Mouse (Mus musculus): ENCODE results near the gene Celf5.

The Celf5 gene

GRCm38 (mm10) chr10:81497401-81498270, 15.1 kb upstream of the Celf5 start:
- no peak for DNase-seq (ENCODE audit: low read depth, low spot score)

- DNase-seq (ENCODE audit: low read depth, low spot score) = no peak
These were observed 14.5 kb upstream of the Celf5 start for GRCm38 (mm10) chr10:81496969-81497368.

- peak; percentile 99 for DNase-seq (ENCODE audit: low read depth, low spot score)
These were observed 13.9 kb upstream of the Celf5 start, which contains the start of gene Ncln for GRCm38 (mm10) chr10:81496264-81496901. Ncln (minus strand) TSS chr10:81496392.

GRCm38 (mm10) chr10:81495616-81496263, 13.2 kb upstream of the Celf5 start:
- DNase-seq (ENCODE audit: low read depth, low spot score) = peak; percentile 20

DNA sequence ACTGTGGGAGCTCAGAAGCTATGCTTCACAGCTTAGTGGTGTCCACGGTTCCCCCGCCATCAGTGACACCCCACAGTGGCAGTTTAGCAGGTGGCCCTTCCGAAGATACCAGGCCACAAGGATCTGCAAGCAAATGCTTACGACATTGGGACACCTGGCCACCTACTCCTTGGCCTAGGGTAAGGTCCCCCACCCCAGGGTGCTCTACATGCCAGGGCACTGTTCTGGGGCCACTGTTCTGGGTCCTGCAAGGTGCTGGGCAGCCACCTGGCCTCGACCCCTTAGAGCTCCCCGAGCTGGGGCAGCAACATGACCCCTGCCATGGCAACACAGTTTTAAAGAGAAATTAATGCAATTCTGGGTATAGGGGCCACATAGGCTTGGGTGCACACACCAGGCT, 12.6 kb upstream of the Celf5 start:
- DNase-seq (ENCODE audit: low read depth, low spot score) = no peak

- no peak for DNase-seq (ENCODE audit: low read depth, low spot score)
These were observed 11.9 kb upstream of the Celf5 start for GRCm38 (mm10) chr10:81494260-81495041.

GRCm38 (mm10) chr10:81493601-81494220, 11.2 kb upstream of the Celf5 start:
- peak; percentile 39 for DNase-seq (ENCODE audit: low read depth, low spot score)

- DNase-seq (ENCODE audit: low read depth, low spot score) = no peak
These were observed 10.2 kb upstream of the Celf5 start for GRCm38 (mm10) chr10:81492606-81493240.

DNA sequence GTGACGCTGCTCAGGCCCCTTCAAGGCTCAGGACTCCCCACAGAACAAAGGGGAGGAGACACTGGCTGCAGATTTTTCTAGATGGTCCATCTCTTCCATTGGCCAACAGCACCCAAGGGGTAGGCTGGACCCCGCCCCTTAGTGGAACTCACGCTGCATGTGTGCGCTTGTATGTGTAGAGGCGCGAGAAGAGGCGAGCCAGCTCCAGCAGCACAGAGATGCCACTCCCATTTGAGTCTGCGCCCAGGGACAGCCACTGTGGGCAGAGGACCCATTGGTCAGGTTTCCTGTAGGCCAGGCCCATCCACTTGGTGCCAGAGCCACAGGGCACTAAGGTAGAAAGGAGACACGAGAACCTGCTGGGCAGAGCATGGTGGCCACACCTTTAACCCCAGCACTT, 8.5 kb upstream of the Celf5 start:
- DNase-seq (ENCODE audit: low read depth, low spot score) = no peak

GRCm38 (mm10) chr10:81489941-81490340, 7.4 kb upstream of the Celf5 start:
- no peak for DNase-seq (ENCODE audit: low read depth, low spot score)

DNA sequence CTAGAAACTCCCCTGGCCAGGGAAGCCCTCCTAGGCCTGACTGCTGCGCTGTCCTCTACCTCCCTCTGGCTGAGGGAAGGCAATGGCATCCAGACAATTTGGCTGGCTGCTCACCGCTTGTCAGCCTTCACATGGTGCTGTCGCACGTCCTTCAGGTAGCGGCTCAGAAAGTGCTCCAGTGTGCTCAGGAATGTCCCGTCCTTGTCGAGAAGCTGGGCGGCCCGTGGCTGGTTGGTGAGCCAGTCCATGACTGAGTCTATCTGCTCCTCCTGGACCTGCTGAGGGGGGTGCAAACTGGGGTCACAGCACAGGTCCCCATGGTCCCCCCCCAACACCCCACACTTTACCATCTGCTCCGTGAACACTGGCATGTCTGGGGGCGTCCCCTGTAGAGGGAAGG, 5.6 kb upstream of the Celf5 start:
- no peak for DNase-seq (ENCODE audit: low read depth, low spot score)

DNA sequence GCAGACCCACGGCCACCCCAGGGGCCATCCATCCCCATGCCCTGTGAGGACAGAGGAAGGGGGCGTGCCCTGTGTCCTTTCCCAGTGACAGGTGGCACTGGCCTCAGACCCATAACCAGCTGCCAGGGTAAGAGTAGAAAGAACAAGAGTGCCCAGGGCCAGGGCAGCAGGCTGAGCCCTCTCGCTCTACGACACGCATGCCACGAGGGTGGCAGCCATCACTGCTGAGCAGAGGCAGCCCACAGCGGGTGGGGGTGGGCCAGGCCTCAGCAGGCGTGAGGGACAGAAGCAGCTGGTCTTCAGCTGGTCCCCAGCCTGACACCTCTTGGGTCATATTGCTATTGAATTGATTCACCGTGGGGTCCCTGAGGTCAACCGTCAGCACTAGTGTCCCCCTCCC, 4.0 kb upstream of the Celf5 start:
- no peak for DNase-seq (ENCODE audit: low read depth, low spot score)

DNA sequence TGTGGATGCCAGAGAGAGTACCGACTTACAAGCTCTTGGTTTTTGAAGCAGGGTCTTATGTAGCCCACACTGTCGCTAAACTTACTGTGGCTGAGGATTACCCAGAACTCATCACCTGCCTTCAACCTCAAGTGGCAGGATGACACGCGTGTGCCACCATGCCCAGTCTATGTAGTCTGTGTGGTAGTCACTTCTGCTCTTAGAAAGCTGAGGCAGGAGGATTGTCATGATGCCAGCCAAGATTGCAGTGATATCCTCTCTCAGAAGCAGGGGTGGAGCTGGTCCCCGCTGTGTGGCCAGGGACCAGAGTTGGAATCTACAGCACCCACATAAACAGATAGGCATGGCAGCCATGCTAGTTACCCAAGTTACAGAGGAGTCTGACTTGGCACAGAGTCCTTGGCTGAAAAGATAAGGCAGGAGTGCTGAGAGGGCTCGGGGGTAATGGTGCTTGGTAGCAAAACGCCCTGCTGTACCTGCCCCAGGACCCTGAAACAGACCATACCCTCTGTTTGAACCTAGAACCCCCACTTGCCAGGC, 3.0 kb upstream of the Celf5 start:
- DNase-seq (ENCODE audit: low read depth, low spot score) = no peak

DNA sequence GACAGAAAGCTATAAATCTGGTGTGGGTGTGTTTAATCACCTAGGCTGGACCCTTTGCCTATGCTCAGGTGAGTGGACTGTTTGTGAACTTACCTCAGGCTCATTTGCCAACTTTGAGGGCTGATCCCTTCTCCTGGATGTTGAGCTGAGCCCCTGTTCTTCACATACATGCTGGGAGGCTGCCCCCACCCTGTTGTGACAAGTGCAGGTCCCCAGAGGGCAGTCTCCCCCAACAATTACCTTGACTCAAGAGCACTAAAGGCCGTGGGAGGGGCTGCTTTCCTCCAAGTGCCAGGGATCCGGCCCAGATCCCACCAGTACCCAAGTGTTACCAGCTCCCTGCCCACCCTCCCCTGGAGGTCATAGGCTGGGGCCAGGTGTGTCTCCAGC, 2.5 kb upstream of the Celf5 start:
- DNase-seq (ENCODE audit: low read depth, low spot score) = no peak

- DNase-seq (ENCODE audit: low read depth, low spot score) = no peak
These were observed 2.0 kb upstream of the Celf5 start for GRCm38 (mm10) chr10:81484441-81485059.

DNA sequence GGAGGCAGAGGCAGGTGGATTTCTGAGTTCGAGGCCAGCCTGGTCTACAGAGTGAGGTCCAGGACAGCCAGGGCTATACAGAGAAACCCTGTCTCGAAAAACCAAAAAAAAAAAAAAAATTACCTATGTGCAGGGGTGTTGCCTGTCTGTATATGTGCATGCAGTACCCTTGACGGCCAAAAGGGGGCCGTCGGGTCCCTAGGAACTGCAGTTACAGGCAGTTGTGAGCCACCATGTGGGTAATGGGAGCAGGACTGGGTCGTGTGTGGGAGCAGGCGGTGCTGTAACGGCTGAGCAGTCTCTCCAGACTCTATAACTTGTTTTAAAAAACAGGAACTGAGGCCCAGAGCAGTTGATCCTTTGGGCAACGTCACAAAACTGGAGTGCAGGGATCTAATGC, 1.5 kb upstream of the Celf5 start:
- DNase-seq (ENCODE audit: low read depth, low spot score) = peak; percentile 51

DNA sequence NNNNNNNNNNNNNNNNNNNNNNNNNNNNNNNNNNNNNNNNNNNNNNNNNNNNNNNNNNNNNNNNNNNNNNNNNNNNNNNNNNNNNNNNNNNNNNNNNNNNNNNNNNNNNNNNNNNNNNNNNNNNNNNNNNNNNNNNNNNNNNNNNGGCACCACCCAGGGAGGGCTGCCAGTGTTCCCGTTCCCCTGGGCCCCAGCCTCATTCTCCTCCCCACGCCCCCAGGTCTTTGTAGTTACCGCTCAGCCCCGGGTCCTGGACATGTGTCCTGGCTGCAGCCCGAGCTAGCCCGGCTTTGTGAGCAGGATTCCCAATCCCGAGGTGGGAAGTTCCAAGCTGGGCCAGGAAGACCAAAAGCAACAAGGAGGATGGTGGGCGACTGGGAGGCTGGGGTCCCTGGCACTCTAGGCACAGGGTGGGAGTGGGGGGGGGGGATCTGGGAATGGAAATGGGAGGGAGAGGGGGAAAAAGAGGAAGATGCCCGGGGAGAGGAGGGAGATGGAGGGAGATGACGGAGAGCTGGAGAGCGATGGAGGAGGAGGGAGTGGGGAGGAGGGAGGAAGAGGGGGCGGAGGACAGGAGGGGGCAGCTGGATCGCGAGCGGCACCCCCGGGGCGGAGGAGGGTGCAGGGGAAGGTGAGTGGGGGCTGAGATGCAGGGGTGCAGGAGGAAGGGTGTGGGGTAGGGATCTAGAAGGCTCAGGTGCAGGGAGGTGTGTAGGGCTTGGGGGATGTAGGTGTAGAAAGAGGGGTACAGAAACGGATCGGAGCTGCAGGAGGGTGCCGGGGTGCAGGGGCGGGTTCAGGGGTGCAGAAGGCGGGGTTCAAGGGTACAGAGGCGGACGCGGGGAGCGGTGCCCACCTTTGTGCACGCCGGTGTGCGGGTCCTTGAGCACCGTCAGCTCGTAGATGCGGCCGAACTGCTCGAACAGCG, 640 bp downstream of the Celf5 start:
- no peak for DNase-seq (ENCODE audit: low read depth, low spot score)

- no peak for DNase-seq (ENCODE audit: low read depth, low spot score)
These were observed 8.0 kb downstream of the Celf5 start for GRCm38 (mm10) chr10:81474461-81474860.

DNA sequence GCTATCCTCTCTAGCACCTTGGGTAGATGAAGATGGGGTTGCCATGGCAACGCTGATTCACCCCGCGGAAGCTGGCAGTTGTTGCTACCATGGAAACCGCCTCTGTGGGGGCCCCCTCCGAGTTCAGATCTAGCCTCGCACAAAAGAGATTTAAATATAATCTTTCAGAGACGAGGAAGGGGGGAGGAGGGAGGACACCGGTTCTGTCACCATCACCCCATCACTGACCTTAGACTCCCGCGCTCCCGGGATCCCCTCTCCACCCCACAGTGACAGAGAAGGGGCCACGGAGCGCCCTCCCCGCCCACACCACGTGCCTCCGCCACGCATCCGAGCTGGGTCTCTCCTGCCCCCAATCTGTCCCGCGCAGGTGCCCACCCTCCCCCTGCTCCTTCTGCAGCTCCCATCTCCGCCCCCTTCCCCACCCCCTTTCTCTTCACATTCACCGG, 9.5 kb downstream of the Celf5 start:
- no peak for DNase-seq (ENCODE audit: low read depth, low spot score)

Data from 3T3-L1 (cell line).